In the genomic region with DNA sequence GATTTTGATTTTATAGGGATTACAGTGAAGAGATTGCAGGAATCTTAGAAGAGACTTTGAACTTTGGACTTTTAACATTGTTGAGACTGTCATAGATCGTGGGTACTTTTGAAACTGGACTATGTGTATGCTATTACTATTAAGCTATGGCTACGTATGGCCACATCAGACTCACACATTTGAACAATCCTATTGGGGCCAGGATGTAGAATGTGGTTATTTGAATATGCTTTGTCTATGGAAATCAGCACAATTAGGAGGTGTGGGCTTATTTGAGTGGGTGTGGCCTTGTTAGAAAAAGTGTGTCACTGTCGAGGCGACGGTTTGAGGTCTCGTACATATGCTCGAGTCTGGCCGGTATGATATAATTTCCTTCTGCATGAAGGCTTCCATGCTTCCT, we compare ENCODE assay signal across 16 mouse cellular contexts.
"Had no signal": no experiment of that assay in that cellular context is flagged by ENCODE, and none has a peak within 500 bp of the region (broad histone marks: within the 10 kb centered on the region; RNA-seq: fewer than 3 reads in every experiment).

No protein-coding gene starts in this region.

- H3K4me3 ChIP-seq: layer of hippocampus, adult 2 months; limb, embryonic 10.5 days; limb, embryonic 13.5 days; liver, embryonic 12.5 days; liver, embryonic 15.5 days had no signal

- H3K27me3 ChIP-seq: limb, embryonic 13.5 days; liver, embryonic 12.5 days; liver, embryonic 15.5 days had no signal

- H3K9me3 ChIP-seq: limb, embryonic 10.5 days; limb, embryonic 13.5 days; liver, embryonic 12.5 days; liver, embryonic 15.5 days had no signal

- H3K27ac ChIP-seq: layer of hippocampus, adult 2 months; limb, embryonic 10.5 days; limb, embryonic 13.5 days; liver, embryonic 12.5 days; liver, embryonic 15.5 days had no signal

- H3K4me1 ChIP-seq: limb, embryonic 10.5 days; limb, embryonic 13.5 days; liver, embryonic 12.5 days; liver, embryonic 15.5 days had no signal

- H3K36me3 ChIP-seq: limb, embryonic 10.5 days; limb, embryonic 13.5 days; liver, embryonic 12.5 days; liver, embryonic 15.5 days had no signal

- H3K9ac ChIP-seq: limb, embryonic 13.5 days; liver, embryonic 12.5 days; liver, embryonic 15.5 days had no signal

- H3K4me2 ChIP-seq: limb, embryonic 13.5 days; liver, embryonic 12.5 days; liver, embryonic 15.5 days; midbrain, embryonic 11.5 days had no signal

- DNase-seq: kidney, adult 18-20 months; kidney, adult 9 months; kidney, postnatal 25 days; layer of hippocampus, adult 9-11 months; liver; lung, adult 2 months; lung, postnatal 14 days; lung, postnatal 4 days; thymus, adult 18-20 months; thymus, postnatal 36 days had no signal

- ATAC-seq: liver, embryonic 12.5 days had no signal
